Mouse (Mus musculus): Measurements from ENCODE around the gene Iqcc. TPM values are rescaled to one million over a fixed set of nuclear protein-coding genes. Genes with fewer than 3 reads are reported as not detected.

The Iqcc gene
- 28.5 and 31.3 TPM in 2 replicates for polyA plus RNA-seq (2014; fragmentation: Nextera tagmentation; extraction: Ambion mirVana)

GRCm38 (mm10) chr4:129618786-129619691, at the start of gene Iqcc:
TSS of gene Iqcc (minus strand) at chr4:129619099.
- WGBS: 5% methylated on average over 43 of the region's 44 CpGs

GRCm38 (mm10) chr4:129662255-129662813, 43.4 kb upstream of the Iqcc start:
- Histone ChIP-seq H3K27me3 (ENCODE audit: control insufficient read depth, insufficient read depth, low read length) (no peaks in the 10 kb centered on the region), H3K36me3 (replicated peaks; ENCODE audit: control insufficient read depth, insufficient read depth) (peaks cover 74% of the 10 kb centered on the region), H3K4me2 (replicated peaks) (no peak overlapping the region), H3K27ac (no peak overlapping the region), H3K9ac (no peak overlapping the region), H3K4me1 (replicated peaks; ENCODE audit: control insufficient read depth, insufficient read depth, low read length) (no peaks in the 10 kb centered on the region), H3K4me3 (replicated peaks; ENCODE audit: low read length) (no peak overlapping the region), H3K9me3 (ENCODE audit: control insufficient read depth, low read length) (no peaks in the 10 kb centered on the region)
- DNase-seq (ENCODE audit: low spot score) (no peak), ATAC-seq (ENCODE audit: low FRiP score) (no peak)
- 80% methylated on average over 3 of the region's 3 CpGs for WGBS

More at GRCm38 (mm10) chr4:129618786-129619691, at the start of gene Iqcc:
- DNase-seq (ENCODE audit: low spot score) (peak; percentile 97), ATAC-seq (ENCODE audit: low FRiP score) (peak; percentile 91)
- H3K4me1 ChIP-seq (replicated peaks; ENCODE audit: control insufficient read depth, insufficient read depth, low read length): peaks cover 27% of the 10 kb centered on the region
- H3K27me3 ChIP-seq (ENCODE audit: control insufficient read depth, insufficient read depth, low read length): no peaks in the 10 kb centered on the region
- no peaks in the 10 kb centered on the region for H3K9me3 ChIP-seq (ENCODE audit: control insufficient read depth, low read length)
- peak within 1 kb of the TSS; percentile 60 for H3K4me2 ChIP-seq (replicated peaks)
- peak within 1 kb of the TSS; percentile 78 for H3K9ac ChIP-seq
- H3K27ac ChIP-seq: peak within 1 kb of the TSS; percentile 91
- H3K36me3 ChIP-seq (replicated peaks; ENCODE audit: control insufficient read depth, insufficient read depth): peaks cover 19% of the 10 kb centered on the region
- peak within 1 kb of the TSS; percentile 52 for H3K4me3 ChIP-seq (replicated peaks; ENCODE audit: low read length)

- H3K4me3 ChIP-seq (replicated peaks; ENCODE audit: low read length): no peak overlapping the region
- H3K4me2 ChIP-seq (replicated peaks): no peak overlapping the region
- H3K9ac ChIP-seq: no peak overlapping the region
- H3K4me1 ChIP-seq (replicated peaks; ENCODE audit: control insufficient read depth, insufficient read depth, low read length): no peaks in the 10 kb centered on the region
- ATAC-seq (ENCODE audit: low FRiP score): no peak
- DNase-seq (ENCODE audit: low spot score): no peak
- H3K27ac ChIP-seq: no peak overlapping the region
- peaks cover 74% of the 10 kb centered on the region for H3K36me3 ChIP-seq (replicated peaks; ENCODE audit: control insufficient read depth, insufficient read depth)
- 94% methylated on average over 3 of the region's 3 CpGs for WGBS
- no peaks in the 10 kb centered on the region for H3K27me3 ChIP-seq (ENCODE audit: control insufficient read depth, insufficient read depth, low read length)
- no peaks in the 10 kb centered on the region for H3K9me3 ChIP-seq (ENCODE audit: control insufficient read depth, low read length)
These were observed 42.7 kb upstream of the Iqcc start for GRCm38 (mm10) chr4:129661584-129661983.

- Histone ChIP-seq H3K4me3 (replicated peaks; ENCODE audit: low read length) (no peak overlapping the region), H3K36me3 (replicated peaks; ENCODE audit: control insufficient read depth, insufficient read depth) (peaks cover 96% of the 10 kb centered on the region), H3K4me2 (replicated peaks) (no peak overlapping the region), H3K4me1 (replicated peaks; ENCODE audit: control insufficient read depth, insufficient read depth, low read length) (no peaks in the 10 kb centered on the region), H3K9me3 (ENCODE audit: control insufficient read depth, low read length) (no peaks in the 10 kb centered on the region), H3K27me3 (ENCODE audit: control insufficient read depth, insufficient read depth, low read length) (no peaks in the 10 kb centered on the region), H3K27ac (no peak overlapping the region), H3K9ac (no peak overlapping the region)
- 94% methylated on average over 14 of the region's 14 CpGs for WGBS
- ATAC-seq (ENCODE audit: low FRiP score): no peak
- DNase-seq (ENCODE audit: low spot score): no peak
These were observed 35.9 kb upstream of the Iqcc start for GRCm38 (mm10) chr4:129654770-129655169.

- Histone ChIP-seq H3K36me3 (replicated peaks; ENCODE audit: control insufficient read depth, insufficient read depth) (peaks cover 97% of the 10 kb centered on the region), H3K27me3 (ENCODE audit: control insufficient read depth, insufficient read depth, low read length) (no peaks in the 10 kb centered on the region), H3K9me3 (ENCODE audit: control insufficient read depth, low read length) (no peaks in the 10 kb centered on the region), H3K4me1 (replicated peaks; ENCODE audit: control insufficient read depth, insufficient read depth, low read length) (no peaks in the 10 kb centered on the region), H3K9ac (no peak overlapping the region), H3K4me3 (replicated peaks; ENCODE audit: low read length) (no peak overlapping the region), H3K4me2 (replicated peaks) (no peak overlapping the region), H3K27ac (no peak overlapping the region)
- no peak for ATAC-seq (ENCODE audit: low FRiP score)
- 96% methylated on average over 8 of the region's 8 CpGs for WGBS
- no peak for DNase-seq (ENCODE audit: low spot score)
These were observed 31.5 kb upstream of the Iqcc start for GRCm38 (mm10) chr4:129650359-129650758.

- DNase-seq (ENCODE audit: low spot score) (no peak), ATAC-seq (ENCODE audit: low FRiP score) (no peak)
- Histone ChIP-seq H3K27me3 (ENCODE audit: control insufficient read depth, insufficient read depth, low read length) (no peaks in the 10 kb centered on the region), H3K36me3 (replicated peaks; ENCODE audit: control insufficient read depth, insufficient read depth) (peaks cover 92% of the 10 kb centered on the region), H3K27ac (no peak overlapping the region), H3K4me1 (replicated peaks; ENCODE audit: control insufficient read depth, insufficient read depth, low read length) (no peaks in the 10 kb centered on the region), H3K4me3 (replicated peaks; ENCODE audit: low read length) (no peak overlapping the region), H3K4me2 (replicated peaks) (no peak overlapping the region), H3K9me3 (ENCODE audit: control insufficient read depth, low read length) (no peaks in the 10 kb centered on the region), H3K9ac (no peak overlapping the region)
- WGBS: 96% methylated on average over 1 of the region's 1 CpGs
These were observed 29.8 kb upstream of the Iqcc start for GRCm38 (mm10) chr4:129648656-129649055.

- Histone ChIP-seq H3K9me3 (ENCODE audit: control insufficient read depth, low read length) (no peaks in the 10 kb centered on the region), H3K27me3 (ENCODE audit: control insufficient read depth, insufficient read depth, low read length) (no peaks in the 10 kb centered on the region), H3K27ac (no peak overlapping the region), H3K9ac (no peak overlapping the region), H3K4me3 (replicated peaks; ENCODE audit: low read length) (no peak overlapping the region), H3K4me1 (replicated peaks; ENCODE audit: control insufficient read depth, insufficient read depth, low read length) (no peaks in the 10 kb centered on the region), H3K36me3 (replicated peaks; ENCODE audit: control insufficient read depth, insufficient read depth) (peaks cover 60% of the 10 kb centered on the region), H3K4me2 (replicated peaks) (no peak overlapping the region)
- 87% methylated on average over 6 of the region's 6 CpGs for WGBS
- DNase-seq (ENCODE audit: low spot score) (no peak), ATAC-seq (ENCODE audit: low FRiP score) (no peak)
These were observed 26.3 kb upstream of the Iqcc start for GRCm38 (mm10) chr4:129645204-129645603.

- Histone ChIP-seq H3K36me3 (replicated peaks; ENCODE audit: control insufficient read depth, insufficient read depth) (peaks cover 49% of the 10 kb centered on the region), H3K9me3 (ENCODE audit: control insufficient read depth, low read length) (no peaks in the 10 kb centered on the region), H3K4me1 (replicated peaks; ENCODE audit: control insufficient read depth, insufficient read depth, low read length) (peaks cover 20% of the 10 kb centered on the region), H3K4me3 (replicated peaks; ENCODE audit: low read length) (peak overlapping the region; percentile 46; the same call in 1 of the 2 replicates), H3K4me2 (replicated peaks) (peak overlapping the region; percentile 37), H3K27me3 (ENCODE audit: control insufficient read depth, insufficient read depth, low read length) (no peaks in the 10 kb centered on the region), H3K9ac (0 out of 2 replicates have a peak overlapping the region, but pooled peaks have one; percentile 13), H3K27ac (no peak overlapping the region)
- whole genome bisulfite sequencing: 59% methylated on average over 5 of the region's 5 CpGs
- no peak for DNase-seq (ENCODE audit: low spot score)
- ATAC-seq (ENCODE audit: low FRiP score): no peak
These were observed 22.9 kb upstream of the Iqcc start for GRCm38 (mm10) chr4:129641756-129642155.

- peaks cover 49% of the 10 kb centered on the region for H3K36me3 ChIP-seq (replicated peaks; ENCODE audit: control insufficient read depth, insufficient read depth)
These were observed 22.0 kb upstream of the Iqcc start, which contains the start of gene Txlna for GRCm38 (mm10) chr4:129640638-129641467. TSS of gene Txlna (minus strand) at chr4:129641065.

More at GRCm38 (mm10) chr4:129640638-129641467, 22.0 kb upstream of the Iqcc start, which contains the start of gene Txlna:
- Histone ChIP-seq H3K4me3 (replicated peaks; ENCODE audit: low read length) (peak within 1 kb of the TSS; percentile 46), H3K9ac (peak within 1 kb of the TSS; percentile 82), H3K27me3 (ENCODE audit: control insufficient read depth, insufficient read depth, low read length) (no peaks in the 10 kb centered on the region), H3K4me2 (replicated peaks) (peak within 1 kb of the TSS; percentile 95), H3K4me1 (replicated peaks; ENCODE audit: control insufficient read depth, insufficient read depth, low read length) (peaks cover 20% of the 10 kb centered on the region), H3K9me3 (ENCODE audit: control insufficient read depth, low read length) (no peaks in the 10 kb centered on the region), H3K27ac (peak within 1 kb of the TSS; percentile 92)
- peak; percentile 96 for ATAC-seq (ENCODE audit: low FRiP score)
- WGBS: under 1% methylated on average over 60 of the region's 60 CpGs
- peak; percentile 97 for DNase-seq (ENCODE audit: low spot score)

All from hindbrain, embryonic 14.5 days (tissue).